Mouse (Mus musculus) liver, embryonic 16.5 days (tissue): ENCODE data around the gene Hist1h4c. TPM values are rescaled to one million over a fixed set of nuclear protein-coding genes. Genes with fewer than 3 reads are reported as not detected.
"Not testable (repeated sequence)": the region's sequence is repeated elsewhere in the genome, so short reads cannot be mapped to it uniquely, and the experiment has no call there.

ENCODE experiments used
- ATAC-seq: fragments of 200-750 bp; cut with Nextera tagmentation; 2 replicates; pipeline ENCODE4 v1.8.0; 2017; ENCODE audit warnings: low read depth, mild to moderate bottlenecking, moderate number of reproducible peaks, moderate library complexity
- H3K27ac ChIP-seq: fragments of 300-500 bp; sonication (generic); 2 replicates; pipeline ENCODE4 v1.5.1; 2014; ENCODE audit warnings: mild to moderate bottlenecking, low read length
- H3K27me3 ChIP-seq: fragments of 300-500 bp; sonication (generic); 2 replicates; pipeline ENCODE4 v1.6.1; 2014; ENCODE audit warnings: low read depth, low read length, mixed read lengths; ENCODE audit not compliant: control insufficient read depth, insufficient read depth
- H3K36me3 ChIP-seq: fragments of 300-500 bp; sonication (generic); 2 replicates; pipeline ENCODE4 v1.6.1; 2014; ENCODE audit warnings: mild to moderate bottlenecking; ENCODE audit not compliant: control insufficient read depth, insufficient read depth
- H3K4me1 ChIP-seq: fragments of 300-500 bp; sonication (generic); 2 replicates; pipeline ENCODE4 v1.6.1; 2014; ENCODE audit warnings: low read depth, low read length, mixed read lengths; ENCODE audit not compliant: control insufficient read depth
- H3K4me2 ChIP-seq: fragments of 300-500 bp; sonication (generic); 2 replicates; pipeline ENCODE4 v1.6.1; 2014; ENCODE audit warnings: low read depth, low read length, mixed read lengths
- H3K4me3 ChIP-seq: fragments of 300-500 bp; sonication (generic); 2 replicates; pipeline ENCODE4 v1.5.1; 2014; ENCODE audit warnings: low read depth, mild to moderate bottlenecking, low read length
- H3K9ac ChIP-seq: fragments of 300-500 bp; sonication (generic); 2 replicates; pipeline ENCODE4 v1.6.1; 2014; ENCODE audit warnings: low read depth, low read length
- H3K9me3 ChIP-seq: fragments of 300-500 bp; sonication (generic); replicated peaks from 2 replicates; pipeline ENCODE4 v1.6.1; 2016; ENCODE audit warnings: low read length; ENCODE audit not compliant: control insufficient read depth
- WGBS: fragments of 180-500 bp; shearing (Covaris S2); extraction: QIAGEN DNeasy Blood & Tissue Kit; methylation state at CpG from one replicate; pipeline ENCODE4 v1.1.7; 2014; ENCODE audit not compliant: insufficient replicate concordance; 5-methylcytosine and 5-hydroxymethylcytosine counted together
- polyA plus RNA-seq: library from polyadenylated mRNA; unstranded; fragments of >200 nt; fragmentation: Nextera tagmentation; extraction: Ambion mirVana; gene quantifications from 2 replicates; pipeline ENCODE4 v1.2.1, GENCODE M21; 2015

Hist1h4c gene
- polyA plus RNA-seq, 1 experiment from 2014 or later: 6.3 TPM

GRCm38 (mm10) chr13:23732156-23732804 is 34.0 kb upstream of the Hist1h4c start:
- H3K36me3 ChIP-seq: no peaks in the 10 kb centered on the region
- ATAC-seq: no peak
- H3K4me1 ChIP-seq: peaks cover 19% of the 10 kb centered on the region
- no peak overlapping the region for H3K4me2 ChIP-seq
- WGBS: 24% methylated on average over 8 of the region's 8 CpGs
- H3K9ac ChIP-seq: no peak overlapping the region
- no peak overlapping the region for H3K4me3 ChIP-seq
- H3K9me3 ChIP-seq: no peaks in the 10 kb centered on the region
- H3K27me3 ChIP-seq: no peaks in the 10 kb centered on the region
- H3K27ac ChIP-seq: no peak overlapping the region

GRCm38 (mm10) chr13:23730479-23730878 is 32.2 kb upstream of the Hist1h4c start:
- Histone ChIP-seq H3K4me3 (no peak overlapping the region), H3K36me3 (no peaks in the 10 kb centered on the region), H3K4me1 (peaks cover 19% of the 10 kb centered on the region), H3K27ac (no peak overlapping the region), H3K9me3 (no peaks in the 10 kb centered on the region), H3K9ac (no peak overlapping the region), H3K4me2 (no peak overlapping the region), H3K27me3 (no peaks in the 10 kb centered on the region)
- ATAC-seq: peak; percentile 84
- 46% methylated on average over 8 of the region's 8 CpGs for WGBS

- H3K9ac ChIP-seq: no peak overlapping the region
- H3K36me3 ChIP-seq: no peaks in the 10 kb centered on the region
- no peak overlapping the region for H3K4me2 ChIP-seq
- H3K4me3 ChIP-seq: no peak overlapping the region
- WGBS: 82% methylated on average over 5 of the region's 5 CpGs
- peaks cover 22% of the 10 kb centered on the region for H3K4me1 ChIP-seq
- H3K9me3 ChIP-seq: no peaks in the 10 kb centered on the region
- H3K27ac ChIP-seq: no peak overlapping the region
- no peaks in the 10 kb centered on the region for H3K27me3 ChIP-seq
- no peak for ATAC-seq
Measured at GRCm38 (mm10) chr13:23729706-23730105, 31.5 kb upstream of the Hist1h4c start.

DNA sequence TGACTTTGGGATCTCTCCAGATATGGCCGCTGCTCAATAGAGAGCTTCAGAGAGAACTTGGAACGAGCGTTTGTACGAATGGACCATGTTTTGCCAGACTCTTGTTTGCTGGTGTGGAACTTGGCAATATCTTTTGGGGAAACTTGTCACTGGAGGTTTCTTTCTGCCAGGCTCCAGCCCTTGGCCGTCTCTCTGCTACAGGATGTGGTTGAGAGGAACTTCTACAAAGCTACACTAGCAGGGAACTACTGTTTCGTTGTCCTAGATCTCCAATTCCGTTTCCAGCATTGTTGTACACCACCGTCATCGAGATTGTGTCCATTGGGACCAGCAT is 30.9 kb upstream of the Hist1h4c start:
- Histone ChIP-seq H3K27ac (no peak overlapping the region), H3K9me3 (no peaks in the 10 kb centered on the region), H3K4me2 (no peak overlapping the region), H3K36me3 (no peaks in the 10 kb centered on the region), H3K9ac (no peak overlapping the region), H3K4me1 (peaks cover 28% of the 10 kb centered on the region), H3K27me3 (no peaks in the 10 kb centered on the region), H3K4me3 (no peak overlapping the region)
- ATAC-seq: no peak
- WGBS: 55% methylated on average over 9 of the region's 9 CpGs

DNA sequence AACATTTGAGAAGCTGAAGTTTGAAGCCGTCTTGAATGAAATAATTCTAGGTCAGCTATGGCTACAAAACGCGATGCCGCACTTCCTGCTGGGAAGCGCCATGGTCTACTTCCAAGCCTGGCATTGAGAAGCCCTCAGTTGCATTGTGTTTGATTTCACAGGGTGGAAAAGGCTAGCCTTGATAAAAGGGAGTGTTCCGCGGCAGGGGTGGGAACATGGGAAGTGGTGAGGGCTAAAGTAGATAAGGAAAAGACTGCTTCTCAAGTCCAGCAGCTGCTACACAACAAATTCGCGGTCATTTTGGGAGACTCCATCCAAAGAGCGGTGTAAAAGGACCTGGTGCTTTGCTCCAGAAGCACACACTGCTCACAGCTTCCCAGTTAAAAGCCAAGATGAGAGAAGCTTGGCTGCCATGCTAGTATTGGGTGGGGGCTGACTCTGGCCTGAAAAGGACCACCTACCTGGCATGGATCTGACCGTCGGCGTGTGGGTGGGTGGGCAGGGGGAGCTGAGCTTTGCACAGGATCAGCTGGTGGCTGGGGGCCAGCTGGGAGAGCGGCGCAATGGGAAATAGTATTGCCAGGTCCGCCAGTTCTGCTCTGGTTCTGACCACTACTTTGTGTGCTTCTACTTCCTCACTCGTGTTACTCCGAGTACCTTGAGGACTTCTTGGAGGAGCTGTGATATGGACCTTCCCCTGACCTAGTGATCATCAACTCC is 30.4 kb upstream of the Hist1h4c start:
- Histone ChIP-seq H3K9ac (peak overlapping the region; percentile 26; the same call in 1 of the 2 replicates), H3K27ac (0 out of 2 replicates have a peak overlapping the region, but pooled peaks have one; percentile 29), H3K36me3 (no peaks in the 10 kb centered on the region), H3K9me3 (no peaks in the 10 kb centered on the region), H3K4me3 (no peak overlapping the region), H3K4me1 (peaks cover 30% of the 10 kb centered on the region), H3K4me2 (peak overlapping the region; percentile 29; the same call in 1 of the 2 replicates), H3K27me3 (no peaks in the 10 kb centered on the region)
- ATAC-seq: no peak
- WGBS: 51% methylated on average over 18 of the region's 18 CpGs

GRCm38 (mm10) chr13:23725213-23725612 is 27.0 kb upstream of the Hist1h4c start:
- Histone ChIP-seq H3K9ac (no peak overlapping the region), H3K9me3 (no peaks in the 10 kb centered on the region), H3K4me1 (peaks cover 29% of the 10 kb centered on the region), H3K4me3 (no peak overlapping the region), H3K27ac (no peak overlapping the region), H3K27me3 (no peaks in the 10 kb centered on the region), H3K36me3 (no peaks in the 10 kb centered on the region), H3K4me2 (no peak overlapping the region)
- ATAC-seq: no peak
- WGBS: 40% methylated on average over 1 of the region's 1 CpGs

GRCm38 (mm10) chr13:23724239-23724638 is 26.0 kb upstream of the Hist1h4c start:
- ATAC-seq: 0 out of 2 replicates have a peak, but pooled peaks have one; percentile 35
- Histone ChIP-seq H3K27ac (no peak overlapping the region), H3K4me2 (no peak overlapping the region), H3K9ac (no peak overlapping the region), H3K27me3 (no peaks in the 10 kb centered on the region), H3K36me3 (no peaks in the 10 kb centered on the region), H3K9me3 (no peaks in the 10 kb centered on the region), H3K4me3 (no peak overlapping the region), H3K4me1 (peaks cover 23% of the 10 kb centered on the region)
- 53% methylated on average over 4 of the region's 4 CpGs for WGBS

DNA sequence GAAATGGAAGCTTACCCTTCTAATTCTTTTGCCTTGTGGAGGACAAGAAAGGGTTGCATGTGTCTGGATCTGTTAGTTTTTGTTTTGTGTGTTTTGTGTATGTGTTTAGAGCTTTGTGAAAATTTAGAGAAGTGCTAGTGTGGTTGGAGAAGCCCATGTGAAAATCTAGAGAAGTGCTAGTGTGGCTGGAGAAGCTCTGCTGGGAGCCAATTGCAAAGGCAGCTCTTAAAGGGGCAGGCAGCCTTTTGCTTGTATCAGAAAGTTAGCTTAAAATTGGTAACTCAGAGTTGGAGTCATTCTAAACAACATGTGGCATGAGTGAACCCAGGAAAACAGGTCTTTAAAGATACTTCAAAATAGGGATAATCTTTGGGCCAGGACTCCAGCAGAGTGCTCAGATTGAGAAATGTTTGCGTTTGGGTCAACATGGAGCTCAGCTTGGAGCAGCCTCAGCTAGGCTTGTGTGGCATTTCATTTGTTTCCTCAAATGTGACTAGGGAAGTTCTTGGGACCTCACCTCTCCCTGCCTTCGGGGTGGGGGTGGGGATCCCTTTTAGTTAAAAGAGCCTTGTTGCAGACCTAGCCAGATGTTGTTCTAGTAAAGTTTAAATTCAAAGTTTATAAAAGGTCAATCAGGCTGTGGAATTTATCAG is 19.5 kb upstream of the Hist1h4c start:
- not testable (repeated sequence) for H3K9me3 ChIP-seq, H3K36me3 ChIP-seq, H3K27me3 ChIP-seq, H3K4me1 ChIP-seq, ATAC-seq, H3K4me2 ChIP-seq, H3K4me3 ChIP-seq, H3K9ac ChIP-seq
- 0 out of 2 replicates have a peak overlapping the region, but pooled peaks have one; percentile 9 for H3K27ac ChIP-seq
- WGBS: 9% methylated on average over 2 of the region's 2 CpGs

DNA sequence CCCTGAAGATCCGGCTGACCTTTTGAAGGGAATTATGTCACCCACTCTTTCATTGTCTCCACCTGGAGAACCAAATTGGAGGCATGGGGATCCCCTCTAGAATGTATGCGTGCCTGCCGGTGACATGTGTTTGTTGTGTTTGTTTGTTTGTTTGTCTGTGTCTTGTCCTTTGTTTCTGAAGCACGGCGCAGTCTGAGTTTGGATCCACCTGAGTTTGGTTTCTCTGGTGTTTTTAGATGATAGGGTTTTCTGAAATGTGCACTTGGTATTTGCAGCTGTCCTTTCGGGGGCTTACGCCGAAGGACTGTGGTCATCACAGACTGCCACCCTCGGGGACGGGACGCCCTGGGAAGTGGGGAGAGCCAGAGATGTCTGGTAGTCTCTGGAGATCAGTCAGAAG is 18.9 kb upstream of the Hist1h4c start:
- H3K4me3 ChIP-seq: no peak overlapping the region
- H3K27ac ChIP-seq: no peak overlapping the region
- no peaks in the 10 kb centered on the region for H3K4me1 ChIP-seq
- no peaks in the 10 kb centered on the region for H3K36me3 ChIP-seq
- H3K9ac ChIP-seq: no peak overlapping the region
- no peaks in the 10 kb centered on the region for H3K9me3 ChIP-seq
- H3K27me3 ChIP-seq: no peaks in the 10 kb centered on the region
- WGBS: 46% methylated on average over 11 of the region's 11 CpGs
- no peak overlapping the region for H3K4me2 ChIP-seq
- no peak for ATAC-seq
